Mouse (Mus musculus) T-cell, adult 2 months (primary cell): ENCODE data around the gene Igsf3.

Source experiments
- DNase-seq: peaks from one replicate; pipeline ENCODE4 v3.0.0; 2022; ENCODE audit warnings: low spot score

The Igsf3 gene

GRCm38 (mm10) chr3:101372345-101372980, 4.4 kb upstream of the Igsf3 start:
- peak; percentile 62 for DNase-seq

DNA sequence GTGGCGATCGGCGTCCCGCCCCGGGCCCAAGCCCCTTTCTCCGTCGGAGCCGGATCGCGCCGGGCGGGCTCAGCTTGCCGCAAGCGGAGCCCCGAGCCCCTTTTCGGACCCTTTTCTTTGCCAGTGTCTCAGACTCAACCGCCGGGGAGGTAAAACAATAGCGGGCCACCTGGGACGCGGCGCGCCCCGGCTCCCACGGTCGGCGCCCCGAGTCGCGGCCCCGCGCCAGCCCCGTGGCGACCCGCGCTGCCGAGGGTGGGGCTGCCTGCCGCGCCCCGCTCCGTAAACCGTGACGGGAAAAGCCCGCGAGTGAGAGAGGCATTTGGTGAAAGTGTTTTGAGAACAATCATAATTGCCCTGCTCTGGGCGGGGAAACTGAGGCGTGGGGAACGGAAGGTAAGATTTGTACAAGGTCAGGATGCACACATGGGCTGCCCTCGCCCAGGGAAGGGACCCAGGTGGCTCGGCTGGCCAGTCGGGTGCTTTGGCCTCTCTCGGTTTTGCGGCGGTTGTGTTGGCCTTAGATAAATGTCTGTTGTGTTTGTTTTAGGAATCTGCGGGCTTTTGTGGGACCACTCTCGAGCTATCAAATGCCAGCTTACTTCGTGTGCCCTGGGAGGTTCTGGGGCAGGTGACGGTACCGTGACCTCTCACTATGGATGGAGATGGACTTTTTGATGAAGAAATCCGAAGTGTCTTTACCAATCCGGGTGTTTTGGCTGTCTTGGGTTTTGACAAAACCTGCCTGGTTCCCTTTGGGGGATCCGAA, 557 bp downstream of the Igsf3 start:
- DNase-seq, result peak; percentile 12

GRCm38 (mm10) chr3:101378102-101378501, 1.2 kb downstream of the Igsf3 start:
- no peak for DNase-seq

GRCm38 (mm10) chr3:101379789-101380188, 2.9 kb downstream of the Igsf3 start:
- DNase-seq, result no peak

DNA sequence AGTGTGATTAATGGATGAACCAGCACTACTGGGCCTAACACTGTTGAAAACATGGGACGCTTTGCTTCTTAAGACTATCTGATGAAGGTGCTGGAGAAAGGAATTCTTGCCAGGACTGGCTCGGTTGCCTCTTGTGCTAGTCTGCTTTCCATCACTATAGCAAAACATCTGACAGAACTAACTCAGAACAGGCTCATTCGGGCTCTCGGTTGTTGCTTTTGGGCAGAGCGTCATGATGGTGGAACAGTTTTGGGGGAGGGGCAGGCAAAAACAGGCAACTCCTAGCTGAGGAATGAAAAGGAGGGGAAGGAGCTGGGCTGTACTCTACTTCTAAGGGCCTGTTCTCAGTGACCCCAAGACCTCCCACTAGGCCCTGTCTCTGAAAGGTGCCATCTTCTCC, 4.8 kb downstream of the Igsf3 start:
- no peak for DNase-seq

- no peak for DNase-seq
Measured at GRCm38 (mm10) chr3:101382751-101383150, 5.9 kb downstream of the Igsf3 start.

GRCm38 (mm10) chr3:101386430-101387016, 9.6 kb downstream of the Igsf3 start:
- DNase-seq, result no peak

DNA sequence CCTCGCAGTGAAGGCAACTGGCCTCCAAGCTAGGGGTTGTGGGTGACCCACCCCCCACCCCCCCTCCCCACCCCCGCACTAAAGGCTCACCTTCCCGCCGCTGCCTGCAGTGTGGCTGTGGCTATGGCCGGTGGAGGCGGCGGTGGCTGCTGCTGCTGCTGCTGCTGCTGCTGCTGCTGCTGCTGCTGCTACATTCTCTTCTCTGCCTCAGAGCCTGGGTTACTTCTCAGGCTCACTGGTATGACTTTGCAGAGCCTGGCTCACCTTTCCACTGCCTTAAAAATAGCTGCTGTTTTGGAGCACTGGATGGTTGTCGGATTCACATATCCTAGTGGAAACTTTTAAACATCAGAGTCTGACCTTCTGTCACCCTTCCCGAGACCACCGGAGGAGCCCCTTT, 11.0 kb downstream of the Igsf3 start:
- no peak for DNase-seq

GRCm38 (mm10) chr3:101389566-101389965, 12.7 kb downstream of the Igsf3 start:
- DNase-seq, result no peak

DNA sequence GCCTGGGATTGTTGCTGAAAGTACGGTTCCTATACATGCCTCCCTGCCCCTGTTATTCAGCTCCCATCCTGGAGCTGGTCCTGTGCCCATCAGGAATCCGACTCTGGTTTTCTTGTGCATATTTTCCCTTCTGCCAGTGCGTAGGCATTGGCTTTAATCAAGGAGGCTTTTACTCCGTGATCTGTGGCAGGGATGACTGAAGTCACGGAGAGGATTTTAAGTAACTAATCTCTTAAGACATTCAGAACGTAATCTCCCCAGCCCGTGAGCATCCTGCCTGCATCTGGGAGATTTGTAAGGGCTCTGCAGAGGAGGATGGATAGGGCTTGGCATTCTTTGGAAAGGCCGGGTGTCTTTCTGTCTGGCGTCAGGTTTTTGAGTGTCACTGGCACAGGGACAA, 13.6 kb downstream of the Igsf3 start:
- no peak for DNase-seq

- no peak for DNase-seq
Measured at GRCm38 (mm10) chr3:101391991-101392390, 15.1 kb downstream of the Igsf3 start.

GRCm38 (mm10) chr3:101393103-101393644, 16.3 kb downstream of the Igsf3 start:
- no peak for DNase-seq

DNA sequence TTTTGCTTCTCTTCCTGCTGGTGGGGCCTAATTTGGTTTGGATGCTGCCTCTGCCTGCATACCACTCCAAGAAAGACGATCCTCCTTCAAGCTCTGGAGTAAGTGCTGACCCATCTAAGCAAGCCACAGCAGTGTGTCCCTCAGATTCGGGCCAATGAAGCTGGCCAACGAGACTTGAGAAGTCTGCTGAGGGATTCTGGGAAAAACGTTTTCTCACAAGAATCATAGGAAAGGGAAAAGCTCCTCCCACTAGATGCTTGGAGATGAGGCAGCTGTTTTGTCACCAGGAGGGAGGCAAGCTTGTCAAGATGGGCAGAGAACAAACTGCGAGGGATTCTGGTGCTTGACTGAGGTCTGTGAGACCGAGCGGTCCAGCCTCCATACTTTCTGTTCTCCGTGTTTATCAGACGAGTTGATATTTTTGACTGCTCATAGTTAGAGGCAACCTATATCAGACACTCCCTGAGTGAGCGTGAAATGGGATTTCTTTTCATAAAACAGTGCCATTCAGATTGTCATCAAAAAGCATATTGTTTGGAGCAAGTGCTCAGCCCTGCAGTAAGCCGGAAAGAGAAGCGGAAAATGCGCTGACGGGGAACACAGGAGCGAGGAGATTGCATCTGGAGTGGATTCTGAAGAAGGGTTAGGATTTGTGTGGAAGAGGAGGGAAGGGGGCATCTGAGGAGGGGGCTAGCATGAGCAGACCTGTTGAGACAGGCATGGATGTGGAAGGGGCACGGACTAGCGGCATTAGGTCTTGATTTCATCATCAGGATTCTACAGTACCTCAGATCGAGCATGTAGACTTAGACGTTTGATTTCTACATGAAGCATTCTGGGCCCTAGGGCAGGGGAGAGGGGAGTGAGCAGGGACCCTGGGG, 17.0 kb downstream of the Igsf3 start:
- no peak for DNase-seq

GRCm38 (mm10) chr3:101395341-101395740, 18.5 kb downstream of the Igsf3 start:
- DNase-seq, result no peak

DNA sequence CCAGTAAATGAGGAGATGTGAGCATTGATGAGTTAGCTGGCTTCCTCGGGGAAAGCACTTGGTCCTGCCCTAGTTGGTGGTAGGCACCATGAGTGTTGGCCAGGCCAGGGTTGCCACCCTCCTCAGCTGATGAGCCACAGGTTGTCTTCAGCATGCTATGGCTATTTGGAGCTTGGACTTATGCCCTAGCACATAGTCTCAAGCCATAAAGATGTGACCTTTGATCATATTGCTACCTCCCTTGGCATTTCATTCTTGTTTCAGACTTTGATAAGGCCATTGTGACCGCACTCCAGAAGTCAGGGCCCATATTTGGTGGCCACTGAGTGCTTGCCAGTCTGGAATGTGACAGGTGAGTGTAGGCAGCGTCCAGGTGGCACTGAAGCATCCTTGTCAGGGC, 19.2 kb downstream of the Igsf3 start:
- no peak for DNase-seq

GRCm38 (mm10) chr3:101396726-101397263, 19.9 kb downstream of the Igsf3 start:
- no peak for DNase-seq

DNA sequence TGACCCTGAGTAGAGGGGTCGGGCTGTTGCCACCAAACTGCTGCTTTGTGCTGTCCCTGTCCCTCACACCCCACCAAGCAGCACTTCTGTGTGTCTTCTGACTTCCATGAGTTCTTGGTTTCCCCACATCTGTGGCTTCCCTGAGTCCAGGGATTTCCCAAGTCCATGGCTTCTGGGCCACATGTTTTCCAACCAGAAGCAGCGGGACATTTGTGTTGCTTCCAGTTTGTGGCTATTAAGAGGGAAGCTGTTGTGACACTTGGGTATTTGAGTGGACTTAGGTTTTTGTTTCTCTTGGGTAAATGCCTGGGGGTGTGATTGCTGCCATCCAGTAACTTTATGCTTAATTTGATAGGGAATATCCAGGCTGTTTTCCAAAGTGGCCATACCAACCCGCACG, 20.5 kb downstream of the Igsf3 start:
- no peak for DNase-seq

- no peak for DNase-seq
Measured at GRCm38 (mm10) chr3:101398071-101398786, 21.3 kb downstream of the Igsf3 start.

GRCm38 (mm10) chr3:101398877-101399276, 22.0 kb downstream of the Igsf3 start:
- no peak for DNase-seq

- DNase-seq, result no peak
Measured at GRCm38 (mm10) chr3:101401501-101401900, 24.6 kb downstream of the Igsf3 start.
